Mouse (Mus musculus) cerebellum, postnatal 36 days (tissue): ENCODE data around the gene Castor2.
A peak's percentile ranks its signal among the peaks of the same experiment; 100 is the strongest.

Experiments
- DNase-seq, 2 experiments: peaks; one replicate each; pipeline ENCODE4 v3.0.0; 2021 to 2022; ENCODE audit warnings: mixed read lengths in 2 of 2

Gene Castor2

DNA sequence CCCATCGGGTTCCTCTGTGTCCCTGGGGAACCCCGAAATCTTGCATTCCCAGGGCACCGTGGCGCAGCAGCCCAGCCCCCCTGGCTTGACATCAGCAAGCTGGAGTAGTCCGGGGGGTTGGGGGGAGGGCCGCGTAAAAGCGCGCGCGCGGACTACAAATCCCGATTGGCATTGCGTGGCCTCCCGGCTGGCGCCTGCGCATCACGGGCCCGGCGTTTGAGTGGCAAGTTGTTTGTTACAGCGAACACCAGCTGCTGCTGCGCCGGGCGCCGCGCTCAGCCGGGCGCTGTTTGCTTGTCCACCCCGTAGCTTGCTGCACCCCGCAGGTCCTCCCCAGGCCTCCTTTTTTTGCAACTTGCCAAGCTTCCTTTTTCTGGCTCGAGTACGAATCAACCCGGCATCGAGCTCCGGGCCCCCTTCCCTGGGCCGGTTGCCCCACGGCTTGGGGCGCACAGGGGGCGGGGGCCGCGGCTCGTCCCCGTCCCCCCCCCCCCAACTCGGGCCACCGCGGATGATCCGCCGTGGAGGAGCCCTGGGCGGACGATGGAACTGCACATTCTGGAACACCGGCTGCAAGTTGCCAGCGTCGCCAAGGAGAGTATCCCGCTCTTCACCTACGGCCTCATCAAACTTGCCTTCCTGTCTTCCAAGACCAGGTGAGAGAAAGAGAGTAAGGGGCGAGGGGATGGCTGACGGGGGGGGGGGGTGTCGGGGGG lies at the start of gene Castor2:
Gene Castor2 (plus strand): TSS at position 216 of the 716 bp plus-strand sequence.
- DNase-seq = peak; percentile 94

DNA sequence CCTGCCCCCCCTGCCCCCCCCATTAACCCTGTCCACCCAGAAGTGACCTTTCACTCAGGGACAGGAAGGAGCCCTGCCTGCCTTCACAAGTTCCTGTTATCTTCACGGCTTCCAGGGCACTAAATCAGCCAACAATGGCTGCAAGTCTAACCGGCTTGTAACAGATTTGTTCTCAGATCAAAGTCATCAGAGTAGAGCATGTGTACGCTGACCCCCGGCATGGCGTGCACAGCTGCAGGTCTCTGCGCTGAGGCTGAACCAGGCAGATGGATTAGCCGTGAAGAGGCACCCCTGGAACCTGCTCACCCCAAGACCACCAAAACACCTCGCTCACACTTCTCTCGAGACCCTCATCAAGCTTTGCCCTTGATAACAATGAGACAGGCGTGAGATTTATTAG lies 48.8 kb upstream of the Castor2 start:
- no peak for DNase-seq

DNA sequence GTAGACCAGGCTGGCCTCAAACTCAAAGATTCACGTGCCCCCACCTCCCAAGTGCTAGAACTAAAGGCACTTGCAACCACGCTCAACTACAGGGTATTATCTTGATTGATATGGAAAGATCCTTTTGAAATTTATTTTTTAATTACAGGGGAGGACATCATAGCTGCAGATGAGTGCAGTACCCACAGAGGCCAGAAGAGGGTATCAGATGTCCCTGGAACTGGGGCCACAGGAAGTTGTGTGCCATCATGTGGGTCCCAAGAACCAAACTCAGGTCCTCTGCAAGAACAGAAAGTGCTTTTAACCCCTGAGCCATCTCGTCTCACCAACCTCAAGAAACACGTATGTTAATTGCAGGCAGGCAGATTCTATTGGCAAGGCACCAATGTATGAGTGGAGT lies 46.9 kb upstream of the Castor2 start:
- no peak for DNase-seq

DNA sequence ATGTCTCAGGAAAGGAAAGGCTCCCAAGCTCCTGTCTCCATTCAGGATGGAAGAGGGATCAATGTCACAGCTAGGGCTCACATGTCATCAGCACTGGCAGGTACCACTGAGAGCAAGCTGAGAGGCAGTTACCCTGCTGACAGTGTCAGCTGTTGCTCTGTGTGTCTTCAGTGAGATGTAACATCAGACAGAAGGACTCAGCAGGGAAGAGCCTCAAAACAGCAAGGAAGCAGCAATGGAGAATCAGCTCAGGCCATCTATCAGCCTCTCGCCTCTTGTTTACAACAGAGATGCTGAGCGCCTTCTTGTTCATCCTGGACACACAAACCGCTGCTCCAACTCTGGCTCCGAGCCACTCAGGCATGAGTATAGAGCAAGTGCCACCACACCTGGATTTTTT lies 45.0 kb upstream of the Castor2 start:
- DNase-seq = peak; percentile 63 to 64

DNA sequence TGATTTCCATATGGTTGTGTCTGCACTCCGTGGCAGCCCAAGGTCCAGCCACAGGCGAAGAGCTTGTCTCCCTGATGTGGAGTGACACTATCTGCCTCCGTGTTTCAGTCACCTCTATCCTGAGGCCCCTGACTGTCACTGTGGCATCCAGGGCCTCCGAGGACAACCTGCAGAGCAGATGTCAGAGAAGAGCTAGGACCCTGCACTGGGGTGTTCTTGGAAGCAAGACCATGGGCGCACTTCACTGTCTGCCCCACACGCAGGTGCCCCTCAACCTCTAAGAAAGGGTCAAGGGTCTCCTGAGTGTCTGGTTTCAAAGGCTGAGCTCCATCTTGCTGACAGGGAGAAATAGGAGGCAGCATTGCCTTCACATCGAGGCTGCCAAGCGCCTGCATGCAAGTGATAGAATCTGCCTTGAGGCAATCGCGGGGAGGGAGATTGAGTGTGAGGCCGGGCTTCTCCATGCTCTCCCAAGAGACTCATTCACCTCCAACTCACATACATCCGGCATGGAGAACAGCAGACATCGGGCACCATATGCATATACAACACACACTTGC lies 40.6 kb upstream of the Castor2 start:
- DNase-seq = no peak

DNA sequence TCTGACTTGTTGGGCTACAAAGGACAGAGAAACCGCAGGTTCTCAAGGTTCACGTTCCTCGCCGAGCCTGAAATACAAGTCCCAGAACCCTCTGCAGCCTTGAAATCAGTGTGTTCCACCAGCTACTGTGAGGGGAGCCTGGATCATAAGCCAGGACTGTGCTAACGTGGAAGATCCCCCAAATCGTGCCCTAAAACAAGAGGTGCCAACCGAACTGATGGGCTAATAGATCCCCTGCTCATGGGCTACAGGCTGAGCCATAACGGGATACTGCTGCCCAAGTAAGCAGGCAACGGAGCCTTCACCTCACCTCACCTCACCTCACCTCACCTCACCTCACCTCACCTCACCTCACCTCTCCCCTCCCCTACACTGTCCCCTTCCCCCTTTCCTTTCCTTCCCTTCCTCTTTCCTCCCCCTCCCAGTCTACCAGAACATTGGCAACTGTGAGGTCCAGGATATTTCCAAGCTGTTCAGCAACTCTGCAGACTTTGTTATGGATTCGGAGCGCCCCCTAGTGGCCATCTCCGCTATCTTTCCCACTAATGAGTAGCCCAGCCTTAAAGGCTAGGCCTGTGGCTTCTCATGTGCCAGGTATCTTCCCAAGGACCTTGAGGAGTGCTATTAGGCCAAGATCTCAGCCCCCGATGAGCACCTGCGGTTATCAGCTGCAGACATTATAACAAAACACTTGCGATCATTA lies 36.0 kb upstream of the Castor2 start:
- DNase-seq = peak; percentile 96 to 97

DNA sequence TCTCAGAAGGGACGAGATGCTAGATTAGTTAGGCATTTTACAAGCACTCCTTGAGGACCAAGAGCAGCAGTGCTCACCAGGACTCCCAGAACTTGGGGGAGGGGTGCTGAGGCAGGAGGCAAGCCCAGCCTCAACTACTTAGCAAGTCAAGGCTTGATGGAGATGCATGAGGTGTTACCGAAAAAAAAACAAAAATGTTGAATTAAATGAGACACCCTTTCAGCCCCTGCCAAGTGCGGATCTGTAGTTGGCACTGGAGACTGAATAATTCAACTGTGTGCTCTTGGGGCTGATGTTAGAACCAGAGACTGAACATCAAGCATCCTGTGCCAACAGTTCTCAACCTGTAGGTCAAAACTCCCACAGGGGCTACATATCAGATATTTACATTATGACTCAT lies 33.2 kb upstream of the Castor2 start:
- DNase-seq = no peak

DNA sequence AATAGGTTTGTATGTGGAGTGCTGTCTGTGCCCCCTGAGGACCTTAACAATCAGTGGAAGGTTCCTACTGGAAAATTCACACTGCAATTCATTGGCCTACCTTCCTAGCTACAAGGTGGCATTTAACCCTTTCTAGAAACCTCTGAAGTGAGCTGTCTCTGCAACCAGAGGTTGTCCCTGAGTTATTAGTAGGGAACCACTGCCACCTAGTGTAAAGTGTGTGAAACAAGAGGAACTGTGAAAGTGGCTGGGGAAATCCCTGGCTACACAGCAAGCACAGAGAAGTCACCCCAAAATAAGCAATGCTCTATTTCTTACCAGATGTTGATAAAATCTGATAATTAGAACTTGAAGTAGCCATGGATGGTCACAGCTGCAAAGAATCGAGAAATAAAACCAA lies 31.6 kb upstream of the Castor2 start:
- peak in 1 of 2 experiments; percentile 38 for DNase-seq

DNA sequence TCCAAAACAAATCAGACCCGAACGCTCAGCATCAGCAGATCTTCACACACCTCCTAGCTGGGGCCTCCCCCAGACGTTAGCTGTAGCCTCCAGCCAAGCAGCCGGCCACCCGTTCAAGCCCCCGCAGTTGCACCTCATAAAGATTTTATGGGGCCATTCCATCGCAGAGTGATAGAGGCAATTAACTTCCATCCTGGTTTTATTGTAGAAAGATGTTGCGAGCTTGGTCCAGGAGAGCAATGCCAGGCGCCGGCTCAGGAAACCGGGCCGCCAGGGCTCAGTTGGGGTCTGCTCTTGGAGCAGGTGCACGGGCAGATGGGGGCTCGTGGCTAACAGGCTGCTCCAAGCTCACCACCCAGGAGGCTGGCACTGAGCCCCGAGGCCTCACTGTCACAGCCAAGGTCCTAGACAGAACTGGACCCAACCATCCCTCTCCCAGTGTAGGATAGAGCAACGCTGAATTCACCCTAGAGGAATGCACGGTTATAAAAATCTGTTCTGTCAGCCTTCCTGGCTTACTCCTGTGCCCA lies 25.9 kb upstream of the Castor2 start:
- peak; percentile 98 for DNase-seq

DNA sequence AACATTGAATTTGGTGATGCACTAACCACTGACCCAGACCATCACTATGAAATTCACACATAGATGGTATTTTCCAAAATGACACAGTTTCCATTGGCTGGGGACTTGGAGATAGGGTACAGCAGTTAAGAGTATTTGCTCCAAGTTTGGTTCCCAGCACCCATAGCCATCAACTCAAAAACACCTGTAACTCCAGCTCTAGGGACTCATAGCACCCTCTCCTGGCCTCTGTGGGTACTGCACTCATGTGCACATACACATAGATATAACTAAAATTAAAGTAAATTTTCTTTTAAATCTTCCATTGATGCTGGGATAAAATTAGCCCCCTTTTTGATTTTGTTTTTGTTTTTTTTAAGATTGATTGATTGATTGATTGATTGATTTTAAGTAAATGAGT lies 25.1 kb upstream of the Castor2 start:
- DNase-seq = peak in 1 of 2 experiments; percentile 18

DNA sequence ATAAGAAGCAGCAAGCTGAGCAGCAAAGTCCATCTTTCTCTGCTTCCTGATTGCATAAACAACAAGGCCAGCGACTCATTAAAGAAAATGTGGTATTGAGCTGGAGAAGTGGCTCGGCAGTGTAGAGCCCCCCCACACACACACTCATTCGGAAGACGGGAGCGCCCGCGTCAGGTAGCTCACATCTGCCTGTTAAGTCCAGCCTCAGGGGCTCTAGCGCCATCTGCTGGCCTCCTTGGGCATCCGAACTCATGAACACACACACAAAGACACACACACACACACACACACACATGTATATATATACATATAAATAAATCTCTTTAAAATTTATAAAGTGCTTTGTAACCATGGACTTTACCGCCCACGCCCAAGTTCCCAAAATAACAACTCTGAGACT lies 23.3 kb upstream of the Castor2 start:
- no peak for DNase-seq

DNA sequence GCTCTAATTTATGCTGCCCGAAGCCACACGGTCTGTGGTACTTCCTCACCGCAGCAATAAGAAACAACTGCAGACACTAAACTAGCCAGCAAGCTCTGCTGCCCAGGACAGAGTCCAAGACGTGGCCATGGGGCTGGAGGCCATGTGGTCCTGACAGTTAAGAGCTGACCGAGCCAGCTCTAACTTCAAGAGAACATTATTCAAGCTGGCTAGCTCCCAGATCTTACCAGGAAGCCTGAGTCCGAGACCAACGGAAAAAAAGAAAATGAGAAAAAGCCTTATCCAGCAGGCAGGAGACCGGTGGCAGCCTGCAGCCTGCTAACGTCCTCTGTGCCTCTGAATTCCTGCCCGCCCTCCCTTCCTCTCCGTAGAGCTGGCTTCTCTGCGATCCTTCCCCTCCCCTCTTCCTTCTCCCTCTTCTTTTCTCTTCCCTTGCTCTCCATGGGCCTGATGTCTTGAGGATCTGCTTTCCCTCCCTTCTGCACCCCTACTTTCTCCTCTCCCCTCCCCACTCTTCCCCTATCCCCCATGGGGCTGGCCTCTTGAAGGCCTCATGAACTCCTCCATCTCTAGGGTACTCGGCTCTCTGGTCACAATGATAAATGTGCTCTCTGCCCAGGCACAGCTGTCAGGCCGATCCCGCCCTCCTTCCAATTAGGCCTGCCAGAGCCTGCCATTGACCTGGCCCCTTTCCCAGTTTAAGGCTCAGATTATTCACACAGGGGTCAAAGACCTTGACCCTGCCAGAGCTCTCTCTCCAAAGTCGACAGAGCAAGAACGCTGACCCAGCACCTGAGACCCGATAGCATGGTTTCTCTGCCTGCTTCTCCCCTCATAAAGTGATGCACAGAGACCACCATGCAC lies 18.6 kb upstream of the Castor2 start:
- DNase-seq = no peak

DNA sequence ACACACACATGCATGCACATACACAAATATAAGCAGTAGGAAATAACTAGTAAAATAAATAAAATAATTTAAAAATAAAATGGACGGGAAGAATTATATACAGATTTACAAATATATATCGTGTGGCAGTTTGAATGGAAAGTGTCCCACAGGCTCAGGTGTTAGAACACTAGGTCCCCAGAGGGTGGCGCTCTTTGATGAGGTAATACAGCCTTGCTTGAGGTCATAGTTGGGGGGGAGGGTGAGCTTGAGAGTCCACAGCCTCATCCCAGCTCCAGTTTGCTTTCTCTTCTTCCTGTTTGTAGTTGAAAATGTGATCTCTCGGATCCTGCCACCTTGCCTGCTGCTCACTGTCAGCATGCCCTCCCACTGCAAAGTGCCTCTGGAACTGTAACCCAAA lies 14.3 kb upstream of the Castor2 start:
- no peak for DNase-seq

DNA sequence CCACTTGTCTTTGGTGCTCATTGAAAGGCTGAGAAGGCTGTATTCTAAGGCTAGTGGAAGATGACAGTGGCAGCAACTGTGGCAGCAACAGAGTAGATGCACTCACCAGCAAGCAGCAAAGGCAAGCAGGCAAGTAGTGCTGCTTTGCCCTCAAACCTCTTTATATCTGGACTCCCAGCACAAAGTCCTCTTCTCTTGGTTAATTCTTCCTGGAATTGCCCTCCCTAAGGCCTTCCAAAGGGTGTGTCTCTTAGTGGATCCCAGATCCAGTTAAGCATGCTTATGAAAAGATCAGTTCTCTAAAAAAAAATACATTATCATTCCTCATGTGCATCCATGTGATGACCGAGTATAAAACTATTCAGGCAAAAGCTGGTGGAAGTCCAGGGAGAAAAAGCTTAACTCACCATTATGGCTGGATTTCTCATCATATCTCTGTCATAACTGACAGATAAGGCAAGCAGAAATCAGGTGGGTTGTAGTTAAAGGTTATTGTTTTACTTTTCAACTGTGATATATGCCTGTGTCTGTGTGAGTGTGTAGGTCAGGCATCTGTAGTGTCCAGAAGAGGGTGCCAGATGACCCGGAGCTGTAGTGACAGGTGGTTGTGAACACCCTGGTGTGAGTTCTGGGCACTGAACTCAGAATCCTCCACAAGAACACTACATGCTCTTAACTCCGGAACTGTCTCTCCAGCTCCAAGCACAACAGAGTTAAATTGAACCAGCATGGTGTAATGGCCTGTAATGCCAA lies 13.4 kb upstream of the Castor2 start:
- DNase-seq = no peak

DNA sequence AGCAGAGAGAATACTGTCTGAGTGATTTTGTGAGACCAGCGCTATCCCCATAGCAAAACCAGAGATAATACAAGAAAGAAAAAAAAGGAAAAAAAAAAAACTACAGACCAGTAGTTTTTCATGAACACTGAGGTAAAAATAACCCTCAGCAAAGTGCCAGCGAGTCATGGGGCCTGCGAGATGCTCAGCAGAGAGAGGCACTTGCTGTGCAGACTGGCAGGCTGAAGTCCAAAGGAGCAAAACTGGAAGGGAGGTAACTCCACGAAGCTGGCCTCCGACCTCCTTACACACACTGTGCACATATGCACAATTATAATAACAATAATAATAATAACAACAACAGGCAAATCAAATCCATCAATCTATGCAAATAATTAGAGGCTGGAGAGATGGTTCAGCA lies 12.3 kb upstream of the Castor2 start:
- peak; percentile 45 to 57 for DNase-seq

DNA sequence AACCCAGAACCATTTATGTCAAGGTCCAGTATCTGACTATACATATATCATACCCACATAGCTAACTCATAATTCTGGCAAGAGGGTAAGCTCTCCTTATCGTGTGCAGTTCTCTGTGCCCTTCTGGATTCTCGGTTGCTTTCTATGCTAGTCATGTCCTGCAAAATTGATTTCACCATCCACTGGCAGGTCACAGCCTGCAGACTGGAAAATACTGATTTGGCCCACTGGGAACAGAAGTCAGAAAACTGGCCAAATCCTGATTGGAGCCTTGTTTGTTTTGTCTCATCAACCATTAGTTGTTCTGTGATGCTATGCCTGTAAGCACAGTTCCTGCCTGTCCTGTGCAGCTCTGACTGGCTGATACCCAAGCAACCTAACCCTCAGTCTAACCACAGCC lies 3.7 kb upstream of the Castor2 start:
- DNase-seq = no peak

DNA sequence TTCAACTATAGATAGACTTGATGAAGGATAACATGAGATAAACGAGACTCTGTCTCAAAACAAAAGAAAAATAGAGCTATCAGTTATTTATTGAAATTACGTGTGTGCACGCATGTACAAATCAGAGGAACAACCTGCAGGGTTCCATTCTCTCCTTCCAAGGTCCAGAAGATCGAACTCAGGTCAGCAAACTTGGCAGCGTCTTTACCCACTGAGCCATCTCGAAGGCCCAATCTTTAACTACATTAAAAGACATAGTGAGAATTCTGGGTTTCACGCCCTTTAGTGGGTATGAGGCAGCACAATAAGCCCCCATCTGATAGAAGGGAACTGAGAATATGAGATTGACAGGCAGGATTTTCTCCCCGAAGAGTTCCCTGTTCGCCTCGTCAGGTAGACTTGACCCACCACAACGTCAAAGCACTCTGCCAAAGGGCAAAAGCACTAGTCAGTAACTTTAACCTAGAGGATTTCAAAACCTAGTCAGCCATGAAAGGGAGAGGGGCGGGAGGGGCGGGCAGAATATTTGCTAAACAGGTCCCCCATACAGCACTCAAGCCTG lies 1.1 kb upstream of the Castor2 start:
- DNase-seq = no peak

DNA sequence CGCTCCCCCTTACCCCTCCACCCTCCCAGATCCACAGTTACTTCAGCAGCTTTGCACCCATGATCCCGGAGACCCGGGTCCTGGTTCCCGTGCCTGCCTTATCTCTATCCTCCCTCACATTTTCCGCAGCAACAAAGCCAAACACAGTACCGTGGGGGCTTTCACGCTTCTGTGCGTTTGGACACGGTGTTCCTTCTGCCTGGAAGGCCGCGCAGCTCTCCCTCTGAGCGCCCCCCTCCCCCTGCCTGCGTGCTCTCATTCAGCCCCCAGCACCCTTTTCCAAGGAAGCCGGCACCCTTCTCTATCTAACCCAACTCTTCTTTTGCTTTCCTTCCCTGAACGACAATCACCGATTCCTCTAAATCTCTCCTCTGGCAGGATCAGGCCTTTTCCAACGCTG lies 535 bp upstream of the Castor2 start:
- DNase-seq = peak in 1 of 2 experiments; percentile 21

DNA sequence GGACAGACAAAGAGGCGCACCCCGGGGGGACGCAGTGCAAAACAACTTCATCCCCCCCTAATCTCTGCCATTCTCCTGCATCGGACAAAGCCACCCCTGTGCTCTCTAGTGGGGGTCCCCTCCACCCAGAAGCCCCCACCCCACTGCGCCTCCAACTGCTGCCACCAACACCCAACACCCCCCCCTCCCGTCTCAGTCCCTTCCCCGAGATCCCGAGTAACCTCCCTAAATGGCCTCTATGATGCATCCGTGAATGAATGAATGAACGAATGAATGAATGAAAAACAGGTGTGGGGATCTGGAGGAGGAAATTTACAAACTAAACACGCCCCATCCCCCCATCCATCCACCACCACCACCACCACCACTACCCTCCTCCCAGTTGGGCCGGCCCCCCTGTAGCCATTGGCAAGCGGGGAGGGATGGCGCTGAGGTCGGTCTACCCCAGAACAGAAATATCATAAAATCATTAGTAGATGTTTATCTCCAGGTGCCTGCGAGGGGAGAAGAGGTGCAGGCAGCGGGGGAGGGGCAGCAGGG lies 791 bp downstream of the Castor2 start:
- DNase-seq = peak; percentile 16 to 21

DNA sequence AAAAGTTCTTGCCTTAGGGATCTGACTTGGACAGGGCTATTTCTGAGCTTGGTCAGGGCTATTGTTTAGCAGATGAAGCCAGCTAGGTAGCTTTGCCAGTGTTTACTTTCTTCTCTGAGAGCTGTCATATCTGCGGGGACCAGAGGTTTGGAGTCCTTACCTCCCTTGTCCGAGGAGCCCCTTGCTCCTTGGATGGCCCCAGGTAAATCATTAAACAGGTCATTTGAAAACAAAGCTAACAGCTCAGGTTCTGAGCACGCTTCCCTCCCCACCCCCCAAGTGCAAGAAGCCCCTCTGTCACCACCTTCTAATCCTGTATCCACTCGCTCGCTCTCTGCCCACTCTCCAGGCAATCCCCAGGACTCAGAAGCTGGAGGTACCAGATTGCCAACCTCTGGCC lies 1.8 kb downstream of the Castor2 start:
- DNase-seq = no peak

DNA sequence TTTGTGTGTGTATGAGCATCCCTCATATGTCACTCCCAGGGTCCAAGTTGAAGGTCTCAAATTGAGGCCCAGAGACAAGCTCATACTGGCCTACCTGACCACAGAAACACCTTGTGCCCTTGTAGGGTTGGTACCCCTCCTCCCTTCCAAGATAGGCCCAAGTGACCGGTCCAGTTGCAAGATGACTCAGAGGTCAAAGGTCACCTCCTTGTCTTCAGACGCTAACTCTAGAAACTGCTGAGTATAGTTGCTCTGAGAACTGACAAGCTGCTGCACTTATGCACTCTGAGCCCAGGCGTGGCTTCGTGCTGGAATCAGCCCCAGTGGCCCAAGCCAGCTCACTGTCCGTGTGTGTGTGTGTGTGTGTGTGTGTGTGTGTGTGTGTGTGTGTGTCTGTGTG lies 2.4 kb downstream of the Castor2 start:
- no peak for DNase-seq

DNA sequence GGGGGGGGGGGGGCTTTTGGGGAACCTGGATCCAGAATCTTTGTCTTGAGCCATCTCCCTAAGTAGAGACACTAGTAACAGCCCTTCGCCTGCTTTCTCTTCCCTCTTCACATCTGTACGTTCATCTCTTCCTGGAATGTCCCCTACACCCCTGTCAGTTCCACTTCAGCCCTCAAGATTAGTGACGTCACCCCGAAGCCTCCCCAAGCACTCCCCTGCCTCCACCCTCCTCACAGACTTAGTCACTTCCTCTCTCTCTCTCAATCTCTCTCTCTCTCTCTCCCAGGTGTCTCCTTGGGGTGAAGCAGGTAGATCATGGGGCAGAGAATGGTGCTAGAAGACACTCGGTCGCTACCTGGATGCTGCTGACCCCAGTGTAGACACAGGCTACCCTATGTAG lies 3.2 kb downstream of the Castor2 start:
- no peak for DNase-seq
